Comparison of ENCODE assay signal across 9 mouse cellular contexts in the genomic region with DNA sequence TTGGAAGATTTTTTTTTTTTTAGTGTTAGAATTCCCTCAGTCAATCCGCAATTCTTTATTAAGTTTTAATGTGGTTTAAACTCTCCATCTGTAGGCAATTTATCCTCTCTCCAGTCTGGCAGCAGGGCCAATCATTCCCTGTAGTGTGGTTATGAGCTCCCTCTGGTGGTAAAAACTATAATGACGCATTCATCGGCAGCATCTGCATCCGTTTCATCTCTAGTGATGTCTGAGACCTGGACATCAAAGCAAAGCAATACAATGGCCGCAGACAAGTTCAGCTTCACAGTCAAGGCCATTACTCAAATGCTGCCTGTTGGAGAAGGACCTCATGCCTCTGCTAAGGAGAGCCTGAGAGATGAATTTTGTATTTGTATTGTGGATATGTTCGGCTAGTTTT.
A peak's percentile ranks its signal among the peaks of the same experiment; 100 is the strongest.
DNase-seq lines count a peak whose midpoint lies in the region; ATAC-seq and TF ChIP-seq lines count a peak whose summit lies in the region.
"Had no signal": no experiment of that assay in that cellular context is flagged by ENCODE, and none has a peak within 500 bp of the region (broad histone marks: within the 10 kb centered on the region; RNA-seq: fewer than 3 reads in every experiment).

No protein-coding gene starts in this region.

- H3K27ac ChIP-seq in liver, embryonic 12.5 days: no peak overlapping the region
- no peak overlapping the region for H3K27ac ChIP-seq in cerebellum, adult 2 months (ENCODE audit: insufficient read depth, low read length)
- H3K27ac ChIP-seq in forebrain, postnatal 0 days (ENCODE audit: low read depth, low read length): no peak overlapping the region

- WGBS in liver, embryonic 12.5 days (ENCODE audit: insufficient replicate concordance): 19% methylated on average over 6 of the region's 6 CpGs
- WGBS in cerebellum, adult 2 months: 16% methylated on average over 6 of the region's 6 CpGs
- 20% methylated on average over 6 of the region's 6 CpGs for WGBS in forebrain, postnatal 0 days

- no peaks in the 10 kb centered on the region for H3K4me1 ChIP-seq in liver, embryonic 12.5 days
- no peaks in the 10 kb centered on the region for H3K4me1 ChIP-seq in cerebellum, adult 2 months (ENCODE audit: control insufficient read depth, insufficient read depth, low read length)
- H3K4me1 ChIP-seq in forebrain, postnatal 0 days (ENCODE audit: insufficient read depth): no peaks in the 10 kb centered on the region

- ATAC-seq in liver, embryonic 12.5 days: no peak
- ATAC-seq in forebrain, postnatal 0 days: peak; percentile 75

- no peaks in the 10 kb centered on the region for H3K36me3 ChIP-seq in liver, embryonic 12.5 days
- H3K36me3 ChIP-seq in forebrain, postnatal 0 days (ENCODE audit: insufficient read depth): no peaks in the 10 kb centered on the region

- peak; percentile 52 for DNase-seq in liver
- peak; percentile 71 to 78 for DNase-seq in cerebellum, adult 2 months
- peak; percentile 88 for DNase-seq in forebrain, postnatal 0 days
- peak; percentile 86 for DNase-seq in induced T-regulatory cell, adult 2 months (ENCODE audit: low read depth)
- peak; percentile 80 to 81 for DNase-seq in left cerebral cortex, adult 18-20 months (ENCODE audit: low spot score in 2 of 2)
- DNase-seq in mesoderm, embryonic 11.5 days (ENCODE audit: low read depth, low spot score): peak; percentile 88
- DNase-seq in skeletal muscle tissue, adult 2 months (ENCODE audit: low read depth, low spot score): peak; percentile 21

- TF ChIP-seq CTCF in cerebellum, adult 2 months (IDR thresholded peaks at IDR 0.05; ENCODE audit: borderline replicate concordance, insufficient read depth, low read depth, low read length): peak; percentile 64; the same call in 1 of the 2 replicates
- TF ChIP-seq CTCF in forebrain, postnatal 0 days (IDR thresholded peaks at IDR 0.05; ENCODE audit: low read depth): peak; percentile 86

- no peak overlapping the region for H3K9ac ChIP-seq in liver, embryonic 12.5 days
- no peak overlapping the region for H3K9ac ChIP-seq in forebrain, postnatal 0 days

- no peak for TF ChIP-seq POLR2A in cerebellum, adult 2 months (IDR thresholded peaks at IDR 0.05; ENCODE audit: borderline replicate concordance, insufficient read depth, low read length)

- H3K27me3 ChIP-seq in liver, embryonic 12.5 days (replicated peaks): no peaks in the 10 kb centered on the region
- H3K27me3 ChIP-seq in cerebellum, adult 2 months (ENCODE audit: control insufficient read depth, insufficient read depth, low read length): no peaks in the 10 kb centered on the region
- H3K27me3 ChIP-seq in forebrain, postnatal 0 days (ENCODE audit: insufficient read depth, low read length): no peaks in the 10 kb centered on the region

- H3K9me3 ChIP-seq in liver, embryonic 12.5 days (replicated peaks): no peaks in the 10 kb centered on the region
- no peaks in the 10 kb centered on the region for H3K9me3 ChIP-seq in forebrain, postnatal 0 days (ENCODE audit: low read length)

- no peak overlapping the region for H3K4me2 ChIP-seq in liver, embryonic 12.5 days
- H3K4me2 ChIP-seq in forebrain, postnatal 0 days (ENCODE audit: low read depth): no peak overlapping the region

- no peak overlapping the region for H3K4me3 ChIP-seq in liver, embryonic 12.5 days
- no peak overlapping the region for H3K4me3 ChIP-seq in cerebellum, adult 2 months (replicated peaks; ENCODE audit: insufficient read depth, low read depth, low read length)
- no peak overlapping the region for H3K4me3 ChIP-seq in forebrain, postnatal 0 days (ENCODE audit: low read depth, low read length)
- H3K4me3 ChIP-seq: myocyte had no signal

Comparison
In these comparisons a context has a peak if more than half of its experiments do, and no peak if none do; other contexts are left out.
1. DNase-seq: peak in every context shown above with its lines; median percentile 88 in forebrain, postnatal 0 days; 88 in mesoderm, embryonic 11.5 days; 86 in induced T-regulatory cell, adult 2 months; 80 in left cerebral cortex, adult 18-20 months; 74 in cerebellum, adult 2 months; 52 in liver; 21 in skeletal muscle tissue, adult 2 months.